Mouse (Mus musculus) left cerebral cortex, postnatal 25 days (tissue): ENCODE data around the gene Asic1. TPM values are rescaled to one million over a fixed set of nuclear protein-coding genes. Genes with fewer than 3 reads are reported as not detected.
"Not testable (repeated sequence)": the region's sequence is repeated elsewhere in the genome, so short reads cannot be mapped to it uniquely, and the experiment has no call there.

Experiments used
- DNase-seq, 2 experiments: peaks; one replicate each; pipeline ENCODE4 v3.0.0; 2022; ENCODE audit warnings: low spot score in 2 of 2, mixed read lengths in 1 of 2
- intact Hi-C: fragments of 180-260 bp; cut with DNase I; formaldehyde crosslinking; loops from one replicate; pipeline ENCODE4 v1.15.1; 2025
- total RNA-seq, 2 experiments: library from RNA; stranded (reverse); gene quantifications; 2 replicates each; pipeline ENCODE4 v1.2.3; 2021

Gene Asic1
- total RNA-seq, 2 experiments from 2014 or later = 73.8 to 78.5 TPM

GRCm38 (mm10) chr15:99714858-99715257, 44.7 kb downstream of the Asic1 start:
- intact Hi-C loops = no loop called here
- peak; percentile 88 to 95 for DNase-seq

GRCm38 (mm10) chr15:99715361-99715865, 45.2 kb downstream of the Asic1 start:
- intact Hi-C loops = no loop called here
- DNase-seq = peak; percentile 74 to 89

- intact Hi-C loops = loop anchor here (2.0 kb wide), 1 partner anchor 13 kb away; the partner anchor contains the start of gene Smarcd1
- DNase-seq = peak in 1 of 2 experiments; percentile 71
Measured at GRCm38 (mm10) chr15:99715982-99716746, 46.0 kb downstream of the Asic1 start.

- peak in 1 of 2 experiments; percentile 77 for DNase-seq
- intact Hi-C loops = loop anchor here (2.0 kb wide), 1 partner anchor 14 kb away; the partner anchor contains the start of gene Smarcd1
Measured at GRCm38 (mm10) chr15:99716814-99717213, 46.6 kb downstream of the Asic1 start.

- DNase-seq = peak; percentile 74 to 82
- intact Hi-C loops = loop anchor here (2.0 kb wide), 1 partner anchor 15 kb away; the partner anchor contains the start of gene Smarcd1
Measured at GRCm38 (mm10) chr15:99717386-99718334, 47.5 kb downstream of the Asic1 start, which contains the start of gene Gpd1. Gene Gpd1 (plus strand): TSS chr15:99717515.

GRCm38 (mm10) chr15:99718461-99719021, 48.4 kb downstream of the Asic1 start:
- intact Hi-C loops = no loop called here
- no peak for DNase-seq

GRCm38 (mm10) chr15:99719865-99720264, 49.7 kb downstream of the Asic1 start:
- intact Hi-C loops = no loop called here
- DNase-seq = no peak

GRCm38 (mm10) chr15:99721921-99722743, 52.0 kb downstream of the Asic1 start:
- no peak for DNase-seq
- intact Hi-C loops = no loop called here

GRCm38 (mm10) chr15:99723120-99723514, 52.9 kb downstream of the Asic1 start:
- no peak for DNase-seq
- intact Hi-C loops = no loop called here

GRCm38 (mm10) chr15:99723515-99724291, 53.5 kb downstream of the Asic1 start:
- peak in 1 of 2 experiments; percentile 75 for DNase-seq
- intact Hi-C loops = loop anchor here (2.0 kb wide), 1 partner anchor 49 kb away; the partner anchor contains the start of gene Cers5

GRCm38 (mm10) chr15:99724292-99725021, 54.3 kb downstream of the Asic1 start:
- DNase-seq = peak; percentile 73 to 78
- intact Hi-C loops = loop anchor here (2.0 to 5.0 kb wide), 2 partner anchors 48 to 178 kb away; partner anchors contain the start of gene Cers5

GRCm38 (mm10) chr15:99725341-99726155, 55.4 kb downstream of the Asic1 start, which contains the start of gene Cox14:
Gene Cox14 (plus strand): TSS chr15:99725618.
- DNase-seq = peak; percentile 95 to 99
- intact Hi-C loops = loop anchor here (2.0 to 5.0 kb wide), 2 partner anchors 47 to 177 kb away; partner anchors contain the start of gene Cers5

GRCm38 (mm10) chr15:99726549-99726948, 56.4 kb downstream of the Asic1 start:
- intact Hi-C loops = loop anchor here (5.0 kb wide), 1 partner anchor 176 kb away; no protein-coding TSS in a partner anchor
- DNase-seq = no peak

- DNase-seq = not testable (repeated sequence)
- intact Hi-C loops = loop anchor here (5.0 kb wide), 1 partner anchor 175 kb away; no protein-coding TSS in a partner anchor
Measured at GRCm38 (mm10) chr15:99727039-99727438, 56.9 kb downstream of the Asic1 start.

- DNase-seq = no peak
- intact Hi-C loops = loop anchor here (5.0 kb wide), 1 partner anchor 175 kb away; no protein-coding TSS in a partner anchor
Measured at GRCm38 (mm10) chr15:99727525-99727924, 57.4 kb downstream of the Asic1 start.

- no peak for DNase-seq
- intact Hi-C loops = loop anchor here (5.0 kb wide), 1 partner anchor 174 kb away; no protein-coding TSS in a partner anchor
Measured at GRCm38 (mm10) chr15:99728211-99728610, 58.0 kb downstream of the Asic1 start.
